Mouse (Mus musculus) heart, embryonic 13.5 days (tissue): ENCODE measurements at regions not wholly inside any gene's neighbourhood (a gene's known extent, or its start where the extent isn't known, plus 50 kb on each side); places are given as distances from the start of the nearest gene placed in this dataset.

ENCODE experiments used
- ATAC-seq: fragments of 200-750 bp; cut with Nextera tagmentation; 2 replicates; pipeline ENCODE4 v1.8.0; 2017; ENCODE audit warnings: moderate TSS enrichment; ENCODE audit not compliant: insufficient number of reproducible peaks, low FRiP score, low TSS enrichment; ENCODE audit errors: extremely low read depth
- H3K27ac ChIP-seq: fragments of 300-500 bp; sonication (generic); replicated peaks from 2 replicates; pipeline ENCODE4 v1.5.1; 2015; ENCODE audit warnings: moderate library complexity, mild to moderate bottlenecking, inconsistent platforms
- H3K27me3 ChIP-seq: fragments of 300-500 bp; sonication (generic); replicated peaks from 2 replicates; pipeline ENCODE4 v1.6.1; 2015; ENCODE audit warnings: mild to moderate bottlenecking, inconsistent platforms
- H3K36me3 ChIP-seq: fragments of 300-500 bp; sonication (generic); 2 replicates; pipeline ENCODE4 v1.6.1; 2015; ENCODE audit warnings: mild to moderate bottlenecking, inconsistent platforms
- H3K4me1 ChIP-seq: fragments of 300-500 bp; sonication (generic); 2 replicates; pipeline ENCODE4 v1.6.1; 2015; ENCODE audit warnings: inconsistent platforms
- H3K4me2 ChIP-seq: fragments of 300-500 bp; sonication (generic); 2 replicates; pipeline ENCODE4 v1.6.1; 2015; ENCODE audit warnings: inconsistent platforms, mild to moderate bottlenecking, moderate library complexity
- H3K4me3 ChIP-seq: fragments of 300-500 bp; sonication (generic); 2 replicates; pipeline ENCODE4 v1.5.1; 2015; ENCODE audit warnings: moderate library complexity, mild to moderate bottlenecking, inconsistent platforms
- H3K9ac ChIP-seq: fragments of 300-500 bp; sonication (generic); 2 replicates; pipeline ENCODE4 v1.6.1; 2015; ENCODE audit warnings: inconsistent platforms, mild to moderate bottlenecking, moderate library complexity
- H3K9me3 ChIP-seq: fragments of 300-500 bp; sonication (generic); 2 replicates; pipeline ENCODE4 v1.6.1; 2016; ENCODE audit warnings: inconsistent platforms
- WGBS: fragments of 180-500 bp; shearing (Covaris S2); methylation state at CpG from one replicate; pipeline ENCODE4 v1.1.7; 2015; ENCODE audit warnings: mixed read lengths; 5-methylcytosine and 5-hydroxymethylcytosine counted together

DNA sequence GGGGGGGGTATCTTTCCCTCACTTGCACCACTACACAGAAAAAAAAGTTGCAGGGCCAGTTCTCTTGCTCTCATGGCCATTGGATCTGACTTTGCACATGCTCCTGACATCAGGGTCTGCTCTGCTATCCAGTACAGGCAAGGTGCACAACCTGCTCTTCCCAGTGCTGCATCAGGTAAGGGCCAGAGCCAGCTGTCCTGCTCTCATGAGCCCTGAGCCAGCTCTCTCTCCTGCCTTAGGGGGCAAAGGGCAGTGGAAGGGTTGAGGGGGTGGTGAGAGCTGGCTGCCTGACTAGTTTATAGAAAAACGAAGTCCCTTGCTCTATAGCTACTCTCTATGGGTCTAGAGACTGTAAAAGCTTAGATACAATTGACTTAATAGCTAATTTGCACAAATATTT lies 927.6 kb downstream of the Rab28 start:
- H3K27ac ChIP-seq = no peak overlapping the region
- no peaks in the 10 kb centered on the region for H3K4me1 ChIP-seq
- ATAC-seq = no peak
- no peaks in the 10 kb centered on the region; the same call in 1 of the 2 replicates for H3K9me3 ChIP-seq
- H3K4me2 ChIP-seq = no peak overlapping the region
- no peak overlapping the region for H3K9ac ChIP-seq
- WGBS = 36% methylated on average over 1 of the region's 1 CpGs
- H3K36me3 ChIP-seq = no peaks in the 10 kb centered on the region
- no peak overlapping the region for H3K4me3 ChIP-seq
- H3K27me3 ChIP-seq = no peaks in the 10 kb centered on the region

DNA sequence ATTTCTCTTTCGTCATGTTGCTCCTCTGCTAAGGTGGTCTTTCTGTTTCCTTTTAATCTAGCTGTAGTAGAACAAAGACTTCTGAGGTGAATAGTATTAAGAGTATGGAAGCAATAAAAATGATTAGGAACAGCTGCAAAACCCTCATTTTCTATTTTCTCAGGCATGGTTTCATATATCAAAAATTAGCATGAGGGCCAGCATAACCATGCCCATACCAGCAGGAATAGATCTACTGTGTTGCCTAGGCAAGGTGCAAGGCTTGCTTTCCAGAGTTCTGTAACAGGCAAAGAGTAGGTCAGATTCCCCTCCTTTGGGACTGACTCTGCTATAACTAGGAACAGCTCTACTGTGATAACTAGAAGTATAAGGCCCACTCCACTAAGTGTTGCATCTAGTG lies 928.1 kb downstream of the Rab28 start:
- Histone ChIP-seq H3K9ac (no peak overlapping the region), H3K36me3 (no peaks in the 10 kb centered on the region), H3K9me3 (no peaks in the 10 kb centered on the region; the same call in 1 of the 2 replicates), H3K4me3 (no peak overlapping the region), H3K27me3 (no peaks in the 10 kb centered on the region), H3K27ac (no peak overlapping the region), H3K4me1 (no peaks in the 10 kb centered on the region), H3K4me2 (no peak overlapping the region)
- WGBS = 59% methylated on average over 1 of the region's 1 CpGs
- no peak for ATAC-seq

GRCm38 (mm10) chr5:40775856-40776255 lies 932.1 kb downstream of the Rab28 start:
- ATAC-seq = no peak

GRCm38 (mm10) chr5:40760224-40760623 lies 947.7 kb downstream of the Rab28 start:
- H3K4me2 ChIP-seq = no peak overlapping the region
- H3K27ac ChIP-seq = no peak overlapping the region
- no peak for ATAC-seq
- H3K36me3 ChIP-seq = no peaks in the 10 kb centered on the region
- no peak overlapping the region for H3K4me3 ChIP-seq
- no peaks in the 10 kb centered on the region for H3K4me1 ChIP-seq
- WGBS = 76% methylated on average over 2 of the region's 2 CpGs
- H3K9me3 ChIP-seq = no peaks in the 10 kb centered on the region
- no peak overlapping the region for H3K9ac ChIP-seq
- no peaks in the 10 kb centered on the region for H3K27me3 ChIP-seq

More at GRCm38 (mm10) chr5:40775856-40776255, 932.1 kb downstream of the Rab28 start:
- H3K36me3 ChIP-seq = no peaks in the 10 kb centered on the region
- H3K9me3 ChIP-seq = peaks cover 3% of the 10 kb centered on the region; the same call in 1 of the 2 replicates
- no peak overlapping the region for H3K4me2 ChIP-seq
- no peaks in the 10 kb centered on the region for H3K27me3 ChIP-seq
- no peak overlapping the region for H3K4me3 ChIP-seq
- no peak overlapping the region for H3K27ac ChIP-seq
- no peaks in the 10 kb centered on the region for H3K4me1 ChIP-seq
- H3K9ac ChIP-seq = no peak overlapping the region
- WGBS = 72% methylated on average over 2 of the region's 2 CpGs

DNA sequence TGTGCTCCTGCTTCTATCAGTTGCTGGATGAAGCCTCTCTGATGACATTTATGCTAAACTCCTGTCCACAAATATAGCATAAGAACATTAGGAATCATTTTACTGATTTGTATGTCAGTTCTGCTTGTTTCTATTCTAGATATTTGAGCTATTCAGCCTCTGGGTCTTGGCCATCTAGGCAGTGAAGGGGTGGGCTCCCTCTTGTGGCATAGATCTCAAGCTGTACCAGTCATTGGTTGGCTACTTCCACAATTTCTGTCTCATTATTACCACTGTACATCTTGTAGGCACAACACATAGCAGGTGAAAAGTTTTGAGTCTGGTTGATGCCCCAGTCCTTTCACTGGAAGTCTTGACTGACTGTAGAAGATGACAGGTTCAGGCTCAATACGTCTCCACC lies 957.9 kb downstream of the Rab28 start:
- H3K9me3 ChIP-seq = no peaks in the 10 kb centered on the region
- no peak overlapping the region for H3K4me2 ChIP-seq
- no peak for ATAC-seq
- WGBS = 47% methylated on average over 1 of the region's 1 CpGs
- H3K4me1 ChIP-seq = no peaks in the 10 kb centered on the region
- no peaks in the 10 kb centered on the region for H3K27me3 ChIP-seq
- H3K9ac ChIP-seq = no peak overlapping the region
- no peak overlapping the region for H3K4me3 ChIP-seq
- no peaks in the 10 kb centered on the region for H3K36me3 ChIP-seq
- no peak overlapping the region for H3K27ac ChIP-seq

GRCm38 (mm10) chr5:40735660-40736059 lies 972.3 kb downstream of the Rab28 start:
- 60% methylated on average over 7 of the region's 7 CpGs for WGBS
- Histone ChIP-seq H3K27me3 (no peaks in the 10 kb centered on the region), H3K4me1 (peaks cover 19% of the 10 kb centered on the region), H3K9me3 (no peaks in the 10 kb centered on the region), H3K36me3 (no peaks in the 10 kb centered on the region), H3K9ac (no peak overlapping the region), H3K4me3 (no peak overlapping the region), H3K27ac (no peak overlapping the region), H3K4me2 (no peak overlapping the region)
- no peak for ATAC-seq

DNA sequence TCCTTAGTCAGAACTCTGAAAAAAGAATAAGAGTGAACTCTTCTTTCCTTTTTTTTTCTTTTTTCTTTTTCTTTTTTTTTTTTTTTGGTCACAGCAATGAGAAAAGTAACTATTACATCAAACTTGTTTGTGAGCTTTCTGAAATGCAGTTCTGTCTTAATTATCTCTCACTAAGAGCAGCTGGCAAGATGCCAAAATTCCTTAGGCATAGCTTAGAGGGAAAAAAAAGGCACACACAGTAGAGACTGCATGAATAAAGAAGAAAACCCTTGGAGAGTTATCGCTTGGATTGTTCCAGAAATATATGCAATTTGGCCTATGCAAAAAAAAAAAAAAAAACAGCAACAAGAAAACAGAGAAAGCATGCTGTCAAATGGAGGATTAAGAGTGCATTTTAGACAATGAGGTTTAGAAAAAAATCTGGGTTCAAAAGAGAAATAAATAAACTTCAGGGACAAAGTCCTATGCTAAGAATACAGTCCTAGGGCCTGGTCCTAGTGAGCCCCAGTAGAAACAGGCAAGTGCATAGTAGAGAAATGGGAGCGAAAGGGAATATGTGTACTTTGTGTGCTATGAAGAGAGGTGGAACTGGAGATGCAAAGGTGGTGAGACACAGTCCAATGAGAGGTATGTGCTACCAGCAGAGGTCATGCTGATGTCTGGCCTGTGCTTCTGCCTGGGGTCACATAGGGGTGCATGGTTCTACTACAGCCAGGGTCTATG lies 974.0 kb downstream of the Rab28 start:
- H3K4me1 ChIP-seq = peaks cover 19% of the 10 kb centered on the region
- no peak overlapping the region for H3K4me2 ChIP-seq
- H3K9ac ChIP-seq = no peak overlapping the region
- no peaks in the 10 kb centered on the region for H3K36me3 ChIP-seq
- ATAC-seq = no peak
- peak overlapping the region; percentile 50 for H3K27ac ChIP-seq
- no peaks in the 10 kb centered on the region for H3K9me3 ChIP-seq
- 50% methylated on average over 2 of the region's 2 CpGs for WGBS
- no peak overlapping the region for H3K4me3 ChIP-seq
- H3K27me3 ChIP-seq = no peaks in the 10 kb centered on the region

DNA sequence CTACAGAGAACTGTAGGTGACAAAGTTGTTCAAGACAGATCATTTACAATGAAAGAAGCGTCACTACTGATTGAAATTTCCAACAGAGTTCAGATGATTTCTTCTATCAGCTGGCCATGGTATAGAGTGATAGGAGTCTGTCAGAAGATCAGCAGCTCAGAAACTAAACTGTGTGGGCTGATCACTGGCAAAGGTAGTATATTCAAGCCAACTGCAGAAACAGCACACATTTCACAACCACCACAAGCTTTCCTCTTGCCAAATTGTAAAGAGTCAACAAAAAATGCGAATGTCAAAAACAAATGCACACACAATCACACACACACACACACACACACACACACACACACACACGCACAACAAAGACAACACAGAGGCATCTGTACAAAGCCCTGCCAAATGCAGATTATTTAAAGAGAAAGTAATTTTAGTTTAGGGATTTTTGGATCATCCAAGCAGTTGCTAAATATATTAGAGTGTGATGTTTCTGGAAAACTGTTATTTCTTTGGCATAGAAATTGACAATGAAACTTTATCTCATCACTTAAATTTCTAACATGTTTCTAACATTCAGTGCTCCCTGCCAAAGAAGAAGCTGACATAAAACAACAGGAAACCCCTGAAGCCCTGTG lies 959.3 kb upstream of the Hs3st1 start:
- no peak for ATAC-seq

DNA sequence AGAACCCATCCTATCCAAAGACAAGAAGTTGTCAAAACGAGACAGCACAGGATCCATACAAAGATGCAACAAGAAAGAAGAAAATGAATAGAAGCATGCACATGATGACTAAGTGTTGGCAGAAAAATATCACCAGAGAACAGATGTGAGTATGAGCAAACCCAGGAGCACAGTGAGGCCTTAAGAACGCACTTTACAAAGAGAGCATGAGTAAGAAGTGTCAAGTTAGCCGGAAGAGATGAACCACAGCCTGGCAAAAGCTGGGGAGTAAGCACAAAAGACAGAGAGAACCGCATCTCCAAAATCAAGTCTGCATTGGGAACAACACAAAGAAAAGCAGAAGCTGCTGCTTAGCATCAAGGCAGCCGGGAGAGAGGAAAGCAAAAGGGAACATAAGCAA lies 946.4 kb upstream of the Hs3st1 start:
- Histone ChIP-seq H3K4me1 (no peaks in the 10 kb centered on the region), H3K27ac (no peak overlapping the region), H3K36me3 (no peaks in the 10 kb centered on the region), H3K9ac (no peak overlapping the region), H3K9me3 (no peaks in the 10 kb centered on the region), H3K27me3 (no peaks in the 10 kb centered on the region), H3K4me2 (no peak overlapping the region), H3K4me3 (no peak overlapping the region)
- ATAC-seq = no peak
- WGBS = 56% methylated on average over 5 of the region's 5 CpGs

More for the DNA sequence above, 959.3 kb upstream of the Hs3st1 start:
- H3K9me3 ChIP-seq = no peaks in the 10 kb centered on the region
- no peak overlapping the region for H3K4me3 ChIP-seq
- no peak overlapping the region for H3K27ac ChIP-seq
- H3K36me3 ChIP-seq = no peaks in the 10 kb centered on the region
- no peak overlapping the region for H3K4me2 ChIP-seq
- no peak overlapping the region for H3K9ac ChIP-seq
- no peaks in the 10 kb centered on the region for H3K27me3 ChIP-seq
- WGBS = 64% methylated on average over 3 of the region's 3 CpGs
- H3K4me1 ChIP-seq = no peaks in the 10 kb centered on the region

- Histone ChIP-seq H3K4me1 (no peaks in the 10 kb centered on the region), H3K4me2 (no peak overlapping the region), H3K4me3 (no peak overlapping the region), H3K9ac (no peak overlapping the region), H3K9me3 (no peaks in the 10 kb centered on the region), H3K27me3 (no peaks in the 10 kb centered on the region), H3K36me3 (no peaks in the 10 kb centered on the region), H3K27ac (no peak overlapping the region)
- no peak for ATAC-seq
- 70% methylated on average over 3 of the region's 3 CpGs for WGBS
Measured at GRCm38 (mm10) chr5:40697517-40698298, 942.4 kb upstream of the Hs3st1 start.
